Mouse (Mus musculus) myocyte (in vitro differentiated cells): ENCODE measurements at regions not wholly inside any gene's neighbourhood (a gene's known extent, or its start where the extent isn't known, plus 50 kb on each side); places are given as distances from the start of the nearest gene placed in this dataset.

ENCODE experiments used
- H3K27me3 ChIP-seq: one replicate; pipeline ENCODE4 v1.6.1; 2011; ENCODE audit not compliant: control insufficient read depth, insufficient read depth, insufficient read length
- H3K36me3 ChIP-seq: one replicate; pipeline ENCODE4 v1.6.1; 2011; ENCODE audit not compliant: control insufficient read depth, insufficient read depth
- H3K4me2 ChIP-seq: one replicate; pipeline ENCODE4 v1.6.1; 2011; ENCODE audit warnings: low read depth, control low read depth
- H3K4me3 ChIP-seq: one replicate; pipeline ENCODE4 v1.5.1; 2011; ENCODE audit warnings: mild to moderate bottlenecking, control low read depth, moderate library complexity
- H3K79me2 ChIP-seq: one replicate; pipeline ENCODE4 v1.6.1; 2011; ENCODE audit not compliant: control insufficient read depth, insufficient read depth
- H3ac ChIP-seq: one replicate; pipeline ENCODE4 v1.6.1; 2011; ENCODE audit not compliant: control insufficient read depth, insufficient read length
- CEBPB ChIP-seq: IDR thresholded peaks from 2 replicates; pipeline ENCODE4 v1.6.1; 2011; ENCODE audit warnings: mild to moderate bottlenecking, moderate library complexity; ENCODE audit not compliant: poor library complexity, insufficient read depth, severe bottlenecking
- E2F4 ChIP-seq: IDR thresholded peaks from one replicate; pipeline ENCODE4 v1.6.1; 2011; ENCODE audit warnings: mild to moderate bottlenecking, control low read depth, moderate library complexity; ENCODE audit not compliant: insufficient read depth
- MAX ChIP-seq: IDR thresholded peaks from one replicate; pipeline ENCODE4 v1.6.1; 2011; ENCODE audit warnings: low read depth, mild to moderate bottlenecking, control low read depth
- MYOD1 ChIP-seq, 3 experiments: IDR thresholded peaks; one replicate each; pipeline ENCODE4 v1.6.1; 2011; ENCODE audit warnings: control low read depth in 2 of 3, low read depth in 2 of 3, mild to moderate bottlenecking in 2 of 3, moderate library complexity in 1 of 3; ENCODE audit not compliant: insufficient read length in 2 of 3, control insufficient read depth in 1 of 3
- MYOG ChIP-seq, 3 experiments: IDR thresholded peaks; one replicate each; pipeline ENCODE4 v1.6.1; 2011; ENCODE audit warnings: control low read depth in 2 of 3, low read depth in 2 of 3, mild to moderate bottlenecking in 2 of 3; ENCODE audit not compliant: insufficient read length in 2 of 3, control insufficient read depth in 1 of 3, insufficient read depth in 1 of 3
- POLR2A ChIP-seq: IDR thresholded peaks from one replicate; pipeline ENCODE4 v1.6.1; 2011; ENCODE audit warnings: low read depth, mild to moderate bottlenecking, control low read depth, moderate library complexity; ENCODE audit not compliant: insufficient read length
- POLR2AphosphoS2 ChIP-seq: IDR thresholded peaks from one replicate; pipeline ENCODE4 v1.6.1; 2011; ENCODE audit warnings: low read depth, control low read depth; ENCODE audit not compliant: insufficient read length
- REST ChIP-seq: IDR thresholded peaks from one replicate; pipeline ENCODE4 v1.6.1; 2011; ENCODE audit warnings: mild to moderate bottlenecking, control low read depth, moderate library complexity; ENCODE audit not compliant: insufficient read depth, insufficient read length
- SRF ChIP-seq: IDR thresholded peaks from one replicate; pipeline ENCODE4 v1.6.1; 2011; ENCODE audit warnings: low read depth; ENCODE audit not compliant: control insufficient read depth, insufficient read length
- TCF12 ChIP-seq: IDR thresholded peaks from one replicate; pipeline ENCODE4 v1.6.1; 2011; ENCODE audit warnings: mild to moderate bottlenecking, control low read depth; ENCODE audit not compliant: poor library complexity, insufficient read depth, severe bottlenecking
- TCF3 ChIP-seq: IDR thresholded peaks from one replicate; pipeline ENCODE4 v1.6.1; 2011; ENCODE audit warnings: low read depth, control low read depth; ENCODE audit not compliant: insufficient read length
- USF1 ChIP-seq: IDR thresholded peaks from one replicate; pipeline ENCODE4 v1.6.1; 2011; ENCODE audit warnings: low read depth, mild to moderate bottlenecking, control low read depth, moderate library complexity

DNA sequence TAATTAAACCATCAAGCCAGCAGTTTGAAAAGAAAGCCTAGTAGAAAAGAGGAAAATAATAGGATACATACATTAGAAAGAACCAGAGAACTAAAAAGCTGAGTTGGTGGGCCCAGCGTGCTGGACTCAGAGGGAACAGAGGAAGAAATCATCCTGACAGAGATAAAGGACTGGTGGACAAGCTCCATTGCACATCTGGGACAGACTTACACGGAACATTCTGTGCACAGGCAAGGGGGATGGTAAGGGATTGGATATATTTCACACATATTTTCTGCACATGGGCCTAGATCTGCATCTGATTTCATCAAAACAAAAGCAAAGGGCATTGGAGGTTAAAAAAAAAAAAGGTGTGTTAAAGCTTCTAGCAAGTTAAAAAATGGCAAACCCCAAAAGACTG is 293.5 kb downstream of the Ice1 start:
- Histone ChIP-seq H3K4me2 (no peak overlapping the region), H3K4me3 (no peak overlapping the region), H3K36me3 (no peaks in the 10 kb centered on the region), H3K79me2 (no peaks in the 10 kb centered on the region), H3K27me3 (no peaks in the 10 kb centered on the region), H3ac (no peak overlapping the region)
- no peak for TF ChIP-seq SRF
- no peak for TF ChIP-seq POLR2AphosphoS2
- no peak for TF ChIP-seq POLR2A
- no peak for TF ChIP-seq USF1
- no peak for TF ChIP-seq E2F4
- TF ChIP-seq CEBPB, result no peak
- no peak for TF ChIP-seq MYOG (IDR thresholded peaks at IDR 0.05; ENCODE audit: control insufficient read depth in 1 of 3, insufficient read depth in 1 of 3, insufficient read length in 2 of 3, low read depth in 2 of 3)
- no peak for TF ChIP-seq MAX

DNA sequence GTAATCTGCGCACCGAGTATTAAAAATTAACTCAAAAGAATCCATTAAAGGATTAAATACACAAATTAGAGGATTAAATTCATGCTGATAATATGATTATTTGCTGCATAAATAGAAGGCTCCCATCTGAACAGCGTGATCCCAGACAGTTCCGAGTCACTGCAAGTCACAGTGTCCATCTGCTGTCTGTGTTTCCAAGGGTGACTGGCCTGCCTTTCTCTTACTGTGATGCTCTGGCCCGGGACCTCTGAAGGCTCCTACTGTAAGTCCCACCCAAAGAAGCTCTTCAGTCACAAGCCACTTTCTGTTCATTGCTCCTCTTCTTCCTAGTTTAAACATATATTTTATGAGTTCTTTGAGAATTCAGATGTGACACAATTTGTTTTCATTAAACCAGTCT is 293.1 kb downstream of the Ice1 start:
- TF ChIP-seq E2F4 (no peak), MYOD1 (IDR thresholded peaks at IDR 0.05; ENCODE audit: control insufficient read depth in 1 of 3, insufficient read length in 2 of 3, low read depth in 2 of 3) (no peak), POLR2A (no peak), MAX (no peak), USF1 (no peak), CEBPB (no peak), TCF3 (no peak), MYOG (IDR thresholded peaks at IDR 0.05; ENCODE audit: control insufficient read depth in 1 of 3, insufficient read depth in 1 of 3, insufficient read length in 2 of 3, low read depth in 2 of 3) (no peak), REST (no peak), TCF12 (no peak), SRF (no peak), POLR2AphosphoS2 (no peak)
- no peak overlapping the region for H3K4me2 ChIP-seq
- H3K36me3 ChIP-seq, result no peaks in the 10 kb centered on the region
- H3K4me3 ChIP-seq, result no peak overlapping the region
- H3K27me3 ChIP-seq, result no peaks in the 10 kb centered on the region
- H3K79me2 ChIP-seq, result no peaks in the 10 kb centered on the region
- H3ac ChIP-seq, result no peak overlapping the region

DNA sequence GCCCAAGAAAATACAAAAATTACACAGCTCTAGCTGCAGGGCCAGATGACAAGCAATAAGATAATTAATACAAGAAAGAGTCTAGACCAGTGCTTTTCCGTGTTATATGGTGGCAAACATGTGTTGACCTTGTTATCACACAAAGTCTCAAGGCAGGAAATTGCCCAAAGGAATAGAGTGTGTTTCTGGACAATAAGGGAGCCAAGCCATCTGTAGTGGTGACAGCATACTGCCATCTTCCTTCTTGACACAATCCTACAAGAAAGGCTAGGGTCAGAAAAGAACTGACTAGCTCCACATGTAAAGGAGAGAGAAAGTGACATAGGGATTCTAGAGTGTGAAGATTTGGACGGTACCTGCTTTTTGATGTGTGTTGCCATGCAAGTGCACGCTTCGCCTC is 289.0 kb downstream of the Ice1 start:
- Histone ChIP-seq H3K36me3 (no peaks in the 10 kb centered on the region), H3ac (no peak overlapping the region), H3K4me2 (no peak overlapping the region), H3K79me2 (no peaks in the 10 kb centered on the region), H3K27me3 (no peaks in the 10 kb centered on the region), H3K4me3 (no peak overlapping the region)
- TF ChIP-seq CEBPB (no peak), TCF3 (no peak), MYOD1 (IDR thresholded peaks at IDR 0.05; ENCODE audit: control insufficient read depth in 1 of 3, insufficient read length in 2 of 3, low read depth in 2 of 3) (no peak), POLR2A (no peak), POLR2AphosphoS2 (no peak), REST (no peak), MAX (no peak), TCF12 (no peak)

DNA sequence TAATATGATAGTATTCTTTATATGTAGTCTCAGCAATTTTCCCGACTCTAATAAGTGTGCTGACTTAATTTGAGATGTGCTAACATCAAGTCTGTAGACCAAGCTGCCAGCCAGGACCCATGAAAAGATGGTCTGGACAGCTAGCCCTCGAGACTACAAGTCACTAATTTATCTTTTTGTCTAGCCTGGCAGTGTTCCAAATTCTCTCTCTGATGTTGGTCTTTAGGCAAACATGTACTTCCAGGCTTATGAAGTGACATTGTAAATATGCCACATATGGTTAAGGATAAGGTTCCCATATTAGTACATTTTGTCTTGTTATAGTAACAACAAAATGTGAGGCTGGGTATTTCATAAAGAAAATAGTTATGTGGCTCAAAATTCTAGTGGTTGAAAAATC is 288.5 kb downstream of the Ice1 start:
- no peak overlapping the region for H3K4me2 ChIP-seq
- TF ChIP-seq POLR2AphosphoS2 (no peak), E2F4 (no peak), MAX (no peak), TCF3 (no peak), TCF12 (no peak), MYOG (IDR thresholded peaks at IDR 0.05; ENCODE audit: control insufficient read depth in 1 of 3, insufficient read depth in 1 of 3, insufficient read length in 2 of 3, low read depth in 2 of 3) (no peak), MYOD1 (IDR thresholded peaks at IDR 0.05; ENCODE audit: control insufficient read depth in 1 of 3, insufficient read length in 2 of 3, low read depth in 2 of 3) (no peak), POLR2A (no peak), SRF (no peak), USF1 (no peak), REST (no peak), CEBPB (no peak)
- H3ac ChIP-seq, result no peak overlapping the region
- H3K4me3 ChIP-seq, result no peak overlapping the region
- H3K36me3 ChIP-seq, result no peaks in the 10 kb centered on the region
- no peaks in the 10 kb centered on the region for H3K27me3 ChIP-seq
- no peaks in the 10 kb centered on the region for H3K79me2 ChIP-seq

DNA sequence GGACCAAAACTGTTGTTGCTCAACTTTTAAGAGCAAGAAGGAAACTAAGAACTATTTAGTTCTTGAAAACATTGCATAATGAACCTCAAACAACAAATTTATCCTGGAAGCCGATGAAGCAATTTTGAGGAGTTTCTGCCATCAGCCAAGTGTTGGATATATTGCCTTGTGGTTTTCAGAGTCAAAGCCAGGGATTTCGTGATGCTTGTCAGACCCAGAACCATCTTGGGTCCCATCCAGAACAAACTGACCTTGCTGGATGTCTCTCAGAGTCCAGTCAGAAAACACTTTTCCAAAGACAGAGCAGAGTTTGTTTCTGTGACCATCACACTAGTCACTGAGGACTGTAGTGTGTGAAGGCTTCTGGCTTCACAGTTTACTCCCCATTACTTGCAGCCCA is 267.8 kb downstream of the Ice1 start:
- no peak for TF ChIP-seq MYOG (IDR thresholded peaks at IDR 0.05; ENCODE audit: control insufficient read depth in 1 of 3, insufficient read depth in 1 of 3, insufficient read length in 2 of 3, low read depth in 2 of 3)
- TF ChIP-seq REST, result no peak
- TF ChIP-seq MAX, result no peak
- no peak for TF ChIP-seq TCF3
- no peak for TF ChIP-seq CEBPB
- no peak for TF ChIP-seq POLR2AphosphoS2
- TF ChIP-seq POLR2A, result no peak
- TF ChIP-seq TCF12, result no peak
- no peak for TF ChIP-seq E2F4
- no peak for TF ChIP-seq MYOD1 (IDR thresholded peaks at IDR 0.05; ENCODE audit: control insufficient read depth in 1 of 3, insufficient read length in 2 of 3, low read depth in 2 of 3)
- TF ChIP-seq SRF, result no peak
- TF ChIP-seq USF1, result no peak
- no peaks in the 10 kb centered on the region for H3K27me3 ChIP-seq
- no peaks in the 10 kb centered on the region for H3K79me2 ChIP-seq
- no peaks in the 10 kb centered on the region for H3K36me3 ChIP-seq
- no peak overlapping the region for H3K4me2 ChIP-seq
- no peak overlapping the region for H3K4me3 ChIP-seq
- H3ac ChIP-seq, result no peak overlapping the region
